Mouse (Mus musculus): ENCODE measurements around the gene Fcrla. TPM values are rescaled to one million over a fixed set of nuclear protein-coding genes. Genes with fewer than 3 reads are reported as not detected.

Gene Fcrla
- polyA plus RNA-seq, 1 experiment: not detected

DNA sequence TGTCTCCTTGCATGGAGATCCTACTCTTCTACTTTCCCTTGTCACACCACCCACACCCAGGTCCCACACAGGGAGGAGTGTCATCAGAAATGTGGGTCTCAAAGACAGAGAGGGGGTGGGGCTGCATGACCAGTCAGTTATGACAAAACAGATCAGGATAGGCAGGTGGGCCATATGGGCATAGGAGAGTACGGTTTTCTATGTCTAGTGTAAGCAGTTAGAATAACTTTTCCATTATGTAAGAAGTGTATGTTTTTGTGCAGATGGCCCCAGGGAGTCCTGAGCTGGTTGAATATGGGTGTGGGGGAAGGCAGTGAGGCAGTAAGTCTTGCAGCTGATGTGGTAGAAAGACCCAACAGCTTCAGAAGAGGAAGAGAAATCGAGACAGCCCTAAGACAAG, 1.1 kb upstream of the Fcrla start:
- H3K9ac ChIP-seq (ENCODE audit: low read depth, poor library complexity, severe bottlenecking): no peak overlapping the region
- TF ChIP-seq EP300 (IDR thresholded peaks at IDR 0.05; ENCODE audit: insufficient read depth, low read depth, low read length) (no peak), CTCF (IDR thresholded peaks at IDR 0.05; ENCODE audit: low read depth, low read length) (no peak), POLR2A (IDR thresholded peaks at IDR 0.05; ENCODE audit: insufficient read depth, low read length) (no peak)
- H3K27ac ChIP-seq (ENCODE audit: insufficient read depth, low read length): no peak overlapping the region
- H3K4me1 ChIP-seq (ENCODE audit: control insufficient read depth, insufficient read depth, low read length): no peaks in the 10 kb centered on the region
- H3K27me3 ChIP-seq (ENCODE audit: control insufficient read depth, insufficient read depth, low read length, poor library complexity, severe bottlenecking): no peaks in the 10 kb centered on the region
- no peaks in the 10 kb centered on the region for H3K9me3 ChIP-seq (replicated peaks; ENCODE audit: control insufficient read depth, insufficient read depth, low read length, poor library complexity, severe bottlenecking)
- H3K36me3 ChIP-seq (ENCODE audit: control insufficient read depth, insufficient read depth, low read length, poor library complexity, severe bottlenecking): no peaks in the 10 kb centered on the region
- no peak overlapping the region for H3K4me3 ChIP-seq (ENCODE audit: low read depth, low read length)

- no peaks in the 10 kb centered on the region for H3K9me3 ChIP-seq (replicated peaks; ENCODE audit: control insufficient read depth, insufficient read depth, low read length, poor library complexity, severe bottlenecking)
- H3K27me3 ChIP-seq (ENCODE audit: control insufficient read depth, insufficient read depth, low read length, poor library complexity, severe bottlenecking): no peaks in the 10 kb centered on the region
- no peaks in the 10 kb centered on the region for H3K4me1 ChIP-seq (ENCODE audit: control insufficient read depth, insufficient read depth, low read length)
- no peak overlapping the region for H3K9ac ChIP-seq (ENCODE audit: low read depth, poor library complexity, severe bottlenecking)
- no peak for TF ChIP-seq CTCF (IDR thresholded peaks at IDR 0.05; ENCODE audit: low read depth, low read length)
- no peak for TF ChIP-seq POLR2A (IDR thresholded peaks at IDR 0.05; ENCODE audit: insufficient read depth, low read length)
- no peak for TF ChIP-seq EP300 (IDR thresholded peaks at IDR 0.05; ENCODE audit: insufficient read depth, low read depth, low read length)
- H3K36me3 ChIP-seq (ENCODE audit: control insufficient read depth, insufficient read depth, low read length, poor library complexity, severe bottlenecking): no peaks in the 10 kb centered on the region
- no peak overlapping the region for H3K27ac ChIP-seq (ENCODE audit: insufficient read depth, low read length)
- H3K4me3 ChIP-seq (ENCODE audit: low read depth, low read length): no peak overlapping the region
Measured at GRCm38 (mm10) chr1:170926941-170927340, 442 bp downstream of the Fcrla start.

- no peaks in the 10 kb centered on the region for H3K4me1 ChIP-seq (ENCODE audit: control insufficient read depth, insufficient read depth, low read length)
- no peaks in the 10 kb centered on the region for H3K36me3 ChIP-seq (ENCODE audit: control insufficient read depth, insufficient read depth, low read length, poor library complexity, severe bottlenecking)
- no peak for TF ChIP-seq CTCF (IDR thresholded peaks at IDR 0.05; ENCODE audit: low read depth, low read length)
- no peak for TF ChIP-seq POLR2A (IDR thresholded peaks at IDR 0.05; ENCODE audit: insufficient read depth, low read length)
- TF ChIP-seq EP300 (IDR thresholded peaks at IDR 0.05; ENCODE audit: insufficient read depth, low read depth, low read length): no peak
- H3K9ac ChIP-seq (ENCODE audit: low read depth, poor library complexity, severe bottlenecking): no peak overlapping the region
- H3K27me3 ChIP-seq (ENCODE audit: control insufficient read depth, insufficient read depth, low read length, poor library complexity, severe bottlenecking): no peaks in the 10 kb centered on the region
- H3K4me3 ChIP-seq (ENCODE audit: low read depth, low read length): no peak overlapping the region
- no peaks in the 10 kb centered on the region for H3K9me3 ChIP-seq (replicated peaks; ENCODE audit: control insufficient read depth, insufficient read depth, low read length, poor library complexity, severe bottlenecking)
- no peak overlapping the region for H3K27ac ChIP-seq (ENCODE audit: insufficient read depth, low read length)
Measured at GRCm38 (mm10) chr1:170924485-170924884, 2.9 kb downstream of the Fcrla start.

DNA sequence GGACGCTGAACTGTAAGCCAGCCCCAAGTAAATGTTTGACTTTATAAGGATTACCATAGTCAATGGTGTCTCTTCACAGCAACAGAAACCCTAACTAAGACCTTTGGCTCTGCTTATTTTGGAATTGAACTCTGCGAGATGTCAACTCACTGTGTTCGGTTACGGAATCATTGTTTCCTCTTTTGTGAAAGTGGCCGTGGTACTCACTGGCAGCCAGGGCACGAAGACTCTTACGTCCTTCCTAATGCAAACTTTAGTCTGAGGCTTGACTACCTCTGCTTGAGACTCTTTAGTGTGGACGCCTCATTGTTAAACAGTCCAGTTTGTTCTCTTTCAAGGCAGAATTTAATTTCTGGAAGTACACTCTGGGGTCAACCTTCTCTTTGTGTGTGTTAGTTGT, 8.1 kb downstream of the Fcrla start:
- H3K36me3 ChIP-seq (ENCODE audit: control insufficient read depth, insufficient read depth, low read length, poor library complexity, severe bottlenecking): no peaks in the 10 kb centered on the region
- no peaks in the 10 kb centered on the region for H3K4me1 ChIP-seq (ENCODE audit: control insufficient read depth, insufficient read depth, low read length)
- no peak overlapping the region for H3K9ac ChIP-seq (ENCODE audit: low read depth, poor library complexity, severe bottlenecking)
- H3K9me3 ChIP-seq (replicated peaks; ENCODE audit: control insufficient read depth, insufficient read depth, low read length, poor library complexity, severe bottlenecking): no peaks in the 10 kb centered on the region
- H3K27ac ChIP-seq (ENCODE audit: insufficient read depth, low read length): no peak overlapping the region
- no peak overlapping the region for H3K4me3 ChIP-seq (ENCODE audit: low read depth, low read length)
- H3K27me3 ChIP-seq (ENCODE audit: control insufficient read depth, insufficient read depth, low read length, poor library complexity, severe bottlenecking): no peaks in the 10 kb centered on the region
- TF ChIP-seq EP300 (IDR thresholded peaks at IDR 0.05; ENCODE audit: insufficient read depth, low read depth, low read length) (no peak), CTCF (IDR thresholded peaks at IDR 0.05; ENCODE audit: low read depth, low read length) (no peak), POLR2A (IDR thresholded peaks at IDR 0.05; ENCODE audit: insufficient read depth, low read length) (no peak)

DNA sequence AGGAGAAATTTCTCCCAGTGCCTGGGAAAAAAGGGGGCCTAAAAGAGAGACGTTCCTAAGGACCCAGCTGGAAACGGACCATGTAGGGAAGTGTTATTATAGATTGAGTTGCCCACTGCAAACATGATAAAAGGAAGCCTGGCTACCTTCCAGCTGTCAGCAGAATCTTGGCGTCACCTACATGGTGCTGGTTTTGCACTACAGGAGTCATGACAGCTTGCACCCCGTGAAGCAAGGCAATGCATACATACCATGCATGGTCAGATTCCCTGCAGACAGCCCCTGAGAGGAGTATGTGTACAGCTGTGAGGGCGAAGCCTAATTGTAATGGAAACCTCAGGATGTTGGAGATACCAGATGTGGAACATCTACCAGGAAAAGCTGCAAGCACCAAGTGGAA, 11.7 kb downstream of the Fcrla start:
- Histone ChIP-seq H3K4me3 (ENCODE audit: low read depth, low read length) (no peak overlapping the region), H3K4me1 (ENCODE audit: control insufficient read depth, insufficient read depth, low read length) (no peaks in the 10 kb centered on the region), H3K27me3 (ENCODE audit: control insufficient read depth, insufficient read depth, low read length, poor library complexity, severe bottlenecking) (no peaks in the 10 kb centered on the region), H3K9ac (ENCODE audit: low read depth, poor library complexity, severe bottlenecking) (no peak overlapping the region), H3K9me3 (replicated peaks; ENCODE audit: control insufficient read depth, insufficient read depth, low read length, poor library complexity, severe bottlenecking) (no peaks in the 10 kb centered on the region), H3K27ac (ENCODE audit: insufficient read depth, low read length) (no peak overlapping the region), H3K36me3 (ENCODE audit: control insufficient read depth, insufficient read depth, low read length, poor library complexity, severe bottlenecking) (no peaks in the 10 kb centered on the region)
- TF ChIP-seq EP300 (IDR thresholded peaks at IDR 0.05; ENCODE audit: insufficient read depth, low read depth, low read length): no peak
- TF ChIP-seq POLR2A (IDR thresholded peaks at IDR 0.05; ENCODE audit: insufficient read depth, low read length): no peak
- TF ChIP-seq CTCF (IDR thresholded peaks at IDR 0.05; ENCODE audit: low read depth, low read length): no peak

- Histone ChIP-seq H3K4me3 (ENCODE audit: low read depth, low read length) (no peak within 1 kb of the TSS), H3K9ac (ENCODE audit: low read depth, poor library complexity, severe bottlenecking) (no peak within 1 kb of the TSS), H3K27me3 (ENCODE audit: control insufficient read depth, insufficient read depth, low read length, poor library complexity, severe bottlenecking) (no peaks in the 10 kb centered on the region), H3K36me3 (ENCODE audit: control insufficient read depth, insufficient read depth, low read length, poor library complexity, severe bottlenecking) (no peaks in the 10 kb centered on the region), H3K4me1 (ENCODE audit: control insufficient read depth, insufficient read depth, low read length) (no peaks in the 10 kb centered on the region), H3K9me3 (replicated peaks; ENCODE audit: control insufficient read depth, insufficient read depth, low read length, poor library complexity, severe bottlenecking) (no peaks in the 10 kb centered on the region), H3K27ac (ENCODE audit: insufficient read depth, low read length) (no peak within 1 kb of the TSS)
- TF ChIP-seq EP300 (IDR thresholded peaks at IDR 0.05; ENCODE audit: insufficient read depth, low read depth, low read length) (no peak), POLR2A (IDR thresholded peaks at IDR 0.05; ENCODE audit: insufficient read depth, low read length) (no peak), CTCF (IDR thresholded peaks at IDR 0.05; ENCODE audit: low read depth, low read length) (no peak)
Measured at GRCm38 (mm10) chr1:170912891-170913615, 14.3 kb downstream of the Fcrla start, which contains the start of gene Fcrlb. Gene Fcrlb (minus strand): TSS chr1:170912941.
